8 mouse cellular contexts compared by ENCODE assay signal in the genomic region with DNA sequence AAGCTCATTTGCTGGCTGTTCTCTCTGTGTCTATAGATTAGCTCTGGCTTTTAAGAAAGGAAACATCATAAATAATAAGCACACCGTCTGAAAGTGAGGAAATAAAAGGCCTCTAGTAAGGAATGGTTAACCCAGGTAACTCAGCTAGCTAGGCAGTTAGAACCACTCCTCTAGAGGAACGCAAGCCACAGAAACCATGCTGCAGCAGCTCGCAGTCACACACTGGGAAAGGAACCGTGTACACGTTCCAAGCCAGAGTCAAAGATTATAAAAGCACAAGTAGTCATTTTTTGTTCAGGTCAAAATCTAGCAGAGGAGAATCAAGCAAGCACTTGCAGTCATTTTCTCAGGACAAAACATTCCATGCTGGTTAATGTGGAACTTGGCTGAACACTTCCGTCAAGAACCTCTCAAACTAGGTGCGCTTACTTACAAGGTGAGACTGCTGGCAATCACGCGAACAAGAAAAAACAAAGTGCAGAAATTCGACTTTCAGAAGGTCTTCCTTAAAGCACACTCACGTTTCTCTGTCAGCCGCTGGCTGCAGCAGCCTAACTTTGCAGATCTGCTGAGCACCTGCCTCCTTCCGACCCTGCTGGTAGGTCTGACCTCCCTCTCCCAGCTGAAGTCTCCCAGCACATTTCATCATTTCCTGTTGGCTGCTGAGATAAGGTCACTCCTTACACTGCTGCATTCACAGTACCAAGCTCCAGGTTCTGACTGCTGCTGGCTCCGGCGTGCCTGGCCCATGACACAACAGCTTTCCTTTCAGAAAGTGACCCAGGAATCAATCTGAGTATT. TPM values are rescaled to one million over a fixed set of nuclear protein-coding genes. Genes with fewer than 3 reads are reported as not detected.
DNase-seq lines count a peak whose midpoint lies in the region; ATAC-seq and TF ChIP-seq lines count a peak whose summit lies in the region.

No protein-coding gene starts in this region.

- peak; percentile 7 for DNase-seq in embryo, embryonic 11.5 days (ENCODE audit: low read depth, low spot score)
- peak; percentile 56 to 68 for DNase-seq in heart, postnatal 36 days
- peak; percentile 98 for DNase-seq in liver, adult 2 months (ENCODE audit: extremely low read depth, low read depth, low spot score)
- peak; percentile 60 to 64 for DNase-seq in spleen, postnatal 10 days (ENCODE audit: low spot score in 2 of 2)
- no peak for DNase-seq in right cerebral cortex, postnatal 36 days (ENCODE audit: low spot score in 2 of 2)

- H3K4me3 ChIP-seq in hindbrain, embryonic 13.5 days, result no peak overlapping the region
- no peak overlapping the region for H3K4me3 ChIP-seq in hindbrain, embryonic 12.5 days
- peak overlapping the region; percentile 51 for H3K4me3 ChIP-seq in liver, adult 2 months (ENCODE audit: insufficient read depth, low read depth, low read length)
- H3K4me3 ChIP-seq in midbrain, embryonic 13.5 days (replicated peaks), result no peak overlapping the region

- H3K27me3 ChIP-seq in hindbrain, embryonic 13.5 days, result no peaks in the 10 kb centered on the region
- no peaks in the 10 kb centered on the region for H3K27me3 ChIP-seq in hindbrain, embryonic 12.5 days
- no peaks in the 10 kb centered on the region for H3K27me3 ChIP-seq in liver, adult 2 months (ENCODE audit: control insufficient read depth, insufficient read depth, low read length)
- no peaks in the 10 kb centered on the region for H3K27me3 ChIP-seq in midbrain, embryonic 13.5 days

- WGBS in hindbrain, embryonic 13.5 days, result 71% methylated on average over 15 of the region's 15 CpGs
- WGBS in hindbrain, embryonic 12.5 days, result 66% methylated on average over 15 of the region's 15 CpGs
- WGBS in liver, adult 2 months, result 11% methylated on average over 15 of the region's 15 CpGs
- 80% methylated on average over 15 of the region's 15 CpGs for WGBS in midbrain, embryonic 13.5 days

- H3K9ac ChIP-seq in hindbrain, embryonic 13.5 days, result 0 out of 2 replicates have a peak overlapping the region, but pooled peaks have one; percentile 40
- no peak overlapping the region for H3K9ac ChIP-seq in hindbrain, embryonic 12.5 days
- H3K9ac ChIP-seq in liver, adult 2 months (ENCODE audit: low read depth, low read length), result peak overlapping the region; percentile 53
- no peak overlapping the region for H3K9ac ChIP-seq in midbrain, embryonic 13.5 days (replicated peaks)

- no peak; the same call in 1 of the 2 replicates for TF ChIP-seq CTCF in liver, adult 2 months (IDR thresholded peaks at IDR 0.05; ENCODE audit: low read depth, low read length)

- peaks cover 20% of the 10 kb centered on the region for H3K79me2 ChIP-seq in liver, adult 2 months (ENCODE audit: control insufficient read depth, insufficient read depth, low read length)

- TF ChIP-seq POLR2A in liver, adult 2 months (IDR thresholded peaks at IDR 0.05; ENCODE audit: extremely low read depth, insufficient read depth, low read length), result peak; percentile 24; the same call in 1 of the 2 replicates

- no peak overlapping the region for H3K4me2 ChIP-seq in hindbrain, embryonic 13.5 days
- H3K4me2 ChIP-seq in hindbrain, embryonic 12.5 days (replicated peaks), result no peak overlapping the region
- H3K4me2 ChIP-seq in midbrain, embryonic 13.5 days (replicated peaks), result no peak overlapping the region

- no peak for ATAC-seq in hindbrain, embryonic 13.5 days (ENCODE audit: low FRiP score)
- ATAC-seq in hindbrain, embryonic 12.5 days (ENCODE audit: low FRiP score), result no peak
- ATAC-seq in midbrain, embryonic 13.5 days, result no peak

- intact Hi-C loops in heart, postnatal 36 days (cut with DNase I), result loop anchor here (2.0 kb wide), 2 partner anchors 22 to 30 kb away; no protein-coding TSS in a partner anchor

- no peaks in the 10 kb centered on the region for H3K36me3 ChIP-seq in hindbrain, embryonic 13.5 days
- no peaks in the 10 kb centered on the region for H3K36me3 ChIP-seq in hindbrain, embryonic 12.5 days
- H3K36me3 ChIP-seq in liver, adult 2 months (ENCODE audit: control insufficient read depth, insufficient read depth, low read length), result no peaks in the 10 kb centered on the region
- H3K36me3 ChIP-seq in midbrain, embryonic 13.5 days, result no peaks in the 10 kb centered on the region

- H3K4me1 ChIP-seq in hindbrain, embryonic 13.5 days (replicated peaks), result peaks cover 16% of the 10 kb centered on the region
- H3K4me1 ChIP-seq in hindbrain, embryonic 12.5 days, result peaks cover 10% of the 10 kb centered on the region
- peaks cover 18% of the 10 kb centered on the region for H3K4me1 ChIP-seq in liver, adult 2 months (ENCODE audit: control insufficient read depth, insufficient read depth, low read length)
- no peaks in the 10 kb centered on the region for H3K4me1 ChIP-seq in midbrain, embryonic 13.5 days (replicated peaks)

- no peaks in the 10 kb centered on the region for H3K9me3 ChIP-seq in hindbrain, embryonic 13.5 days
- no peaks in the 10 kb centered on the region for H3K9me3 ChIP-seq in hindbrain, embryonic 12.5 days (replicated peaks)
- no peaks in the 10 kb centered on the region for H3K9me3 ChIP-seq in midbrain, embryonic 13.5 days

- H3K27ac ChIP-seq in hindbrain, embryonic 13.5 days, result 0 out of 2 replicates have a peak overlapping the region, but pooled peaks have one; percentile 15
- no peak overlapping the region for H3K27ac ChIP-seq in hindbrain, embryonic 12.5 days
- H3K27ac ChIP-seq in liver, adult 2 months (replicated peaks; ENCODE audit: insufficient read depth, low read depth, low read length), result peak overlapping the region; percentile 86
- H3K27ac ChIP-seq in midbrain, embryonic 13.5 days, result no peak overlapping the region

RNA-seq across cellular contexts. Expression of a gene that starts 32.0 kb away (rescaled TPM):
- 27.8 and 29.5 TPM in 2 replicates for polyA plus RNA-seq in hindbrain, embryonic 13.5 days (2015; fragmentation: Nextera tagmentation; extraction: Ambion mirVana)
- polyA plus RNA-seq in hindbrain, embryonic 12.5 days (2016; fragmentation: Nextera tagmentation; extraction: Ambion mirVana), result 46.9 and 47.7 TPM in 2 replicates
- total RNA-seq in heart, postnatal 36 days (2021), result 100 to 1,000 TPM; 174 to 191 TPM
- 34.0 and 34.9 TPM in 2 replicates for total RNA-seq in liver, adult 2 months (2014; rRNA removed)
- polyA plus RNA-seq in liver, adult 2 months (2012; rRNA removed), result 28.9 and 29.1 TPM in 2 replicates
- 25.4 and 27.1 TPM in 2 replicates for polyA plus RNA-seq in midbrain, embryonic 13.5 days (2015; fragmentation: Nextera tagmentation; extraction: Ambion mirVana)

Comparison
In these comparisons a context has a peak if more than half of its experiments do, and no peak if none do; other contexts are left out.
1. H3K27ac ChIP-seq: peak in hindbrain, embryonic 13.5 days (single experiment) and liver, adult 2 months (single experiment); none in hindbrain, embryonic 12.5 days (single experiment) and midbrain, embryonic 13.5 days (single experiment).
2. H3K9ac ChIP-seq: peak in hindbrain, embryonic 13.5 days (single experiment) and liver, adult 2 months (single experiment); none in hindbrain, embryonic 12.5 days (single experiment) and midbrain, embryonic 13.5 days (single experiment).
3. DNase-seq: peak in embryo, embryonic 11.5 days (single experiment), heart, postnatal 36 days (2 of 2), liver, adult 2 months (single experiment) and spleen, postnatal 10 days (2 of 2); none in right cerebral cortex, postnatal 36 days (0 of 2).